Mouse (Mus musculus) urinary bladder, postnatal 4 days (tissue): ENCODE results near the gene Snd1.
A peak's percentile ranks its signal among the peaks of the same experiment; 100 is the strongest.

ENCODE experiments used
- DNase-seq, 2 experiments: peaks; one replicate each; pipeline ENCODE4 v3.0.0; 2021 to 2022; ENCODE audit warnings: low spot score in 2 of 2

The Snd1 gene

DNA sequence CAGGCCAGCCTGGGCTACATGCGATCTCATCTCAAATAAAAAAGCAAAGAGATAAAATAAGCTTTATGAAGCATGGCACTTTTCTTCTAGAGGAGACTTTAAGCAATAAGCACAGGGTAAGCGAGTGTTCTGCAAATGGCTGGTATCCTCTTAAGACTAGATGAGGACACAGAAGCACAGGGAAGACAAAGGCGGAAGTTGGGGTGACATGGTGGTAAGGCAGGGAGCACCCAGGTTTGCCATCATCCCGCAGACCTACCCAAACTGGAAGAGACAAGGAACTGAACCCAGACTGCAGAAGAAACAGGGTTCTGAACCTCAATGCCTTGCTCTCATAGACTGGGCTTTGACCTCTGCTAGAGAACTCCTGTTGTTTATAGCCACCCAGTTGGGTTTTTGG is 119.8 kb downstream of the Snd1 start:
- DNase-seq = no peak

- DNase-seq = no peak
Observed at GRCm38 (mm10) chr6:28595231-28595630, 120.3 kb downstream of the Snd1 start.

DNA sequence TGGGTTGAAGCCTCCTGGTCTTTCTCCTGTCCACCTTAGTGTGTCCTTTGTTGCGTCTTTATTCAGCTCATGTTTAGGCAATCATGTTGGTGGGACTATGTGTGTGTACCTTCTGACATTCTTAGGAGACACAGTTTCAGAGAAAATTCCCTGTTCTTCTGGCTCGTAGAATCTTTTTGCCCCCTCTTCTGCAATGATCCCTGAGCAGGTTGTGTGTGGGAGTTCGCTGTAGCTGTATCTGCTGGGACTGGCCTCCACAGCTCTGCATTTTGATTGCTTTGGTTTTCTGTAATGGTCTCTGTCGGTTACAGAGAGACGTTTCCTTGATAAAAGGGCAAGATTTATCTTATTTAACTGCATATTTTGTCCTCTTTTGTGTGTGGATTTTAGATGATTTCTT is 122.3 kb downstream of the Snd1 start:
- DNase-seq = no peak

DNA sequence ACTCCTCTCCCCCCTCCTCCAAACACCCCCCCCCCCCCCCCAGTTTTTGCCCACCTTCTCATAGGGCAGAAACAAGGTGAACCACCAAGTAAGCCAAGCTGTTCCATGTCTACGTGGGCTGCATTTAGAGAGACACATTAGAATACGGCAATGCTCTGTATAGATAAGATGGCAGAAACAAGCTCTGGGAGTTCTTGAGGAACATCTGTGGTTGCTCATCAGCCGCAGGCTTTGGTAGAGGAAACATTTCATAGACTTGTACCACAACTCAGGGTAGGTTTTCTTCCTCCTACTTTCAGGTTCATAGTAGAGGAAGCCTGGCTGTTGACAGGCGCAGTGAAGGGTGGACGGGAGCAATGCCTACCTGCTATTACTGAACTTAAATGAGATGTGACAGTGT is 124.2 kb downstream of the Snd1 start:
- DNase-seq = no peak

DNA sequence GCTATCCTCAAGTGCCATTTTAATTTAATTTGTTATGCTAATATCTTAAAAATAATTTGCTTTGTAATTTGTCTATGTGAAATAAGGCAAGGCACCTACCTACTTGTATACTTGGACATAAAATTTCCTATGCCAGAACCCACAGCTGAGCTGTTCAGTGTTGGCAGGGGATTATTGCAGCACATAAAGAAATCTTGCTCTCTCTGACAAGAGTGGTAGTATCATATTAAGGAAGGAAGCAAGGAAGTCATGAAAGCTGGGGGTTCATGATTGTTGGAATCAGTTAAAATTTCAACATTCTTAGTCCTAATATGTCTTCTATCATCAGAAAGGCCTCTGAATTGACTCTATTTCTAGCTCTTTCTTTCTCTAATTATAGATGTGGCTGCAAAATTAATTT is 125.5 kb downstream of the Snd1 start:
- no peak for DNase-seq

DNA sequence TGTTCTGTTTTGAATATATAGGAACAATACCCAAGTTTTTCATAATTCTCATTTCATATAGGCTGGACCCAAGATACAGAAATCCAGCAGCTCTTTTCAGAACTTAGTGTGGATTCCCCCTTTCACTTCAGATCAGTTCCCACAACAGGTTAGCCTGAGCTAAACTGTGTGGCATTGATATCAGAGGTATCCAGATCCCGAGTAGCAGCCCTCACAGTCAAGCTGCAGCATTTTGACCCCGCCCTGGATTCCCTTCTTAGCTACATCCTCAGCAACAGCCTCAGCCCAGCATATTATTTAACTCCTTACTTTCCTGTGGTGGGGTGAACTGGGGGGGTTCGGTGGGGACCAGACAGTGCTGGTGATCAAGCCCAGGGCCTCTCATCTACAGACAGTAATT is 128.5 kb downstream of the Snd1 start:
- no peak for DNase-seq

- no peak for DNase-seq
Observed at GRCm38 (mm10) chr6:28603823-28604222, 128.9 kb downstream of the Snd1 start.

- DNase-seq = no peak
Observed at GRCm38 (mm10) chr6:28609291-28609690, 134.4 kb downstream of the Snd1 start.

GRCm38 (mm10) chr6:28610127-28610526 is 135.2 kb downstream of the Snd1 start:
- no peak for DNase-seq

DNA sequence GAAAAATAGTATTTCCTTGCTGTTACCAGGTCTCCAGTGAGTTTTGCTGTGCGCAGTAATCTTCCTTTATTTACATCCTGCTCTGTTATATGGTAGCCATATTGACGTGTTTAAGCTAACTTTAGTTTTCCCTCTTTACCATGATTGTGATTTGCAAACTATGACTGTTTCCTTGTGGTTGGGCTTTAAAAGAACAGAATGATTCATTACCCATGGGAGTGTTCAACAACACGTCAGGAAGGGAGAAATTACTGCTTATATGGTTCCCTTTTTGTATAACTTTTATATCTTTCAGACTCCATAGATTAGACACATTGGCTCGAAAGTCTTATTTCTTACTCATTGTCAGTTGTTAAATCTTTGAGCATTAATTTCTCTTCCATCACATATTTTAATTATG is 138.5 kb downstream of the Snd1 start:
- no peak for DNase-seq

- DNase-seq = no peak
Observed at GRCm38 (mm10) chr6:28614856-28615255, 139.9 kb downstream of the Snd1 start.

DNA sequence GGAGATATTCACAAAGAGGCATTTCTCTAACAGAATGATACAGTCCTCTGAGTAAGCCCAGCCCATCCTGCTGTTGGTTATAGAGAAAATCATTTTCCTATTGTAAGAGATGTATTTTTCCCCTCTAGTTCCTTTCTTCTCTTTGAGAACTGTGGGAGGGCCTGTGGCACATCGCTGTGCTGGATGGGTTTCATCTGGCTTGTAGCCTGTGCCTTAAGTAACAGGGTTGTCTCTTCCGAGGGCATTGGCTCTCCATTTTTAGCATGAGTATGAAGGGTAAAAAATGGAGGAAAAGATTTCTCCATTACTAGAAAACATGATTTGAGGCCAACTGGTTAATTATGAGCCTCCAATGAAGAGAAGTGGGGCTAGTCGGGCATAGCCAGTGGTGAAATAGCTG is 140.5 kb downstream of the Snd1 start:
- no peak for DNase-seq

- no peak for DNase-seq
Observed at GRCm38 (mm10) chr6:28615966-28616365, 141.0 kb downstream of the Snd1 start.

DNA sequence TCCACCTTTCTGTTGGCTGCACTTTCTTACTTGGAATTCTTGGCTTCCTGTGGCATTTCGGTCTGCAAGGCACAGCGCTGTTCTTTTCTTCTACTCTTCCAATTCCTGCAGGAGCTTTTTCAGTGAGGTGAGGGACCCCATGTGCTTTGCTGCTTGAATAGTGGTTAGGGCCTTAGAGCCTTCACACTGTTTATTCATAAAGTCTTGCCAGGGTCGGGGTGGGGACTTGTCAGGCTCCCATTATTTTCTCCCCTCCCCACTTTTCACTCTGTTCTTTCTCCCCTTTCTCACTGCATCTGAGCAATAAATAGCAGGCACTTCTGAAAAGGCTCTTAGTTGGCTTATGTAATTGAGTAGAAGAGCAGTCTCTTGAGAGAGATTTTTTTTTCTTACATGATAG is 143.4 kb downstream of the Snd1 start:
- no peak for DNase-seq

GRCm38 (mm10) chr6:28618751-28619153 is 143.8 kb downstream of the Snd1 start:
- peak; percentile 46 to 64 for DNase-seq

DNA sequence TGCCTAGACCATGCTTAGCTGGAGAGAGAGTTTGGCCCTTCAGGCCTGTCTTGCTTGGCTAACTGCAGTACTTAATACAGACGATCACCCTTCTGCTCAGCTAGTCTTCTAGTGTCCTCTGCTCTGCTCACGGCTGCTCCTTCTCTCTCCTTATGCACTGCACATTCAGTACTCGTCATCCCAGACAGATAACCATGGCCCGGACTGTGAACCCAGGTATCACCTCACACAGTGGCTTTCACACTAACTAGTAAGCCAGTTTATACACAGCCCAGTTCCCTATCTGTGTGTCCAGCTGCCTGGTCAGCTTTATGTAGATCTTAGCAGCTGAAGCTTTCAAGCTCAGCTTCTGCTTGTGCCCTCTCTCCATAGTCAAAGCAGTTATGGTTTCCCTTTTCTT is 146.5 kb downstream of the Snd1 start:
- DNase-seq = no peak

DNA sequence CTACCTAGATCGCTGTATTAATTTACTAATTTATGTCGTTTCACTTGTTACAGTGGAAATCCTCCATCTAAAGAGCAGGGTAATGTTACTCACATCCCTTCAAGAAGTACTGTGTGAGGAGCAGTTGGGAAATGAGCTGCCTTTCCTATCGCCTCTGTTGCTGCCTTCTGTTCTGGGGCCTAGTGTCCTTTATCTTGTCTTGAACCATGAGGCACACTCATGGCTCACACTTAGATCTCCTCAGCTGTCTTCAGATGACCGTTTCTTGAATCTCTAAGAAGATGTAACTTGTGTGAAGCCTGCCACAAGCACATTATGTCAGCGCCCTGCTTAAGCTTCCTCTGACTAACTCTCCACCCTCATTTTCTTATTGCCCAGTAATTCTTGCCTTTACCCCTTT is 147.0 kb downstream of the Snd1 start:
- no peak for DNase-seq

DNA sequence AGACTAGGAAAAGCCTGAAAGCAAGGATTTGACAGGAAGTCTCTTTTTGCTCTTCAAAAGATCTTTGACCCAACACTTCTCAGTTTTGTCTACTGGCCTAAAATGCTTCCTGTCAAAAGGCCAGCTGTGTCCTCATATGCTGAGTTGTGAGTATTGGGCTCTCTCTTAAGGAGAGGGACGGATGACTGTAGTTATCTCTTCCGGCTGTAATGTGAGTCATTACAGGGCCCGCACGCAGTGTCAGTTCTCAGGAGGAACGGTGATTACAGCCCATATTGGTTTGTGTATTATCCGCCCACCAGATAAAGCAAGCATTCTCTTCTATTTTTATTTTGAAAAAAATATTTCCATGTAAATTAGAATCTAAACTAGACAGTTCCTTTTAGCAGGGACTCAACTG is 147.6 kb downstream of the Snd1 start:
- DNase-seq = no peak

DNA sequence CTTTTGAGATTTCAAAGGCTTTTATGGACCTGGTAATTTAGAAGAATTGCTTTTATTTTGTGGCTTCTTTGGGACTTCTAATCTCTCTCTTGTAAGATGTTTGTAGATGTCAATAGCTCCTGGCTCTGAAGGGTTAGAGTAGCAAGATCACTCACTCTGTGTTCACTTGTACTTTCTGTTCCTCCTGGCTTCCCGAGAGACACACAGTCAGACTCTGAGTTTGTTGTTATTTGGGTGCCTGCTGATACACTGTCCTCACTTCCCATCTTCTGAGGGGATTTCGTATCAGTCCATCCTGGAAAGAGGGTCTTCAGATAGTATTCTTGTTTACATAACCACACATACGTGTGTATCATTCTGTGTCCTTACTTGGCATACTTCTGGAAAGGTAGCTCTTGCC is 148.0 kb downstream of the Snd1 start:
- DNase-seq = no peak

DNA sequence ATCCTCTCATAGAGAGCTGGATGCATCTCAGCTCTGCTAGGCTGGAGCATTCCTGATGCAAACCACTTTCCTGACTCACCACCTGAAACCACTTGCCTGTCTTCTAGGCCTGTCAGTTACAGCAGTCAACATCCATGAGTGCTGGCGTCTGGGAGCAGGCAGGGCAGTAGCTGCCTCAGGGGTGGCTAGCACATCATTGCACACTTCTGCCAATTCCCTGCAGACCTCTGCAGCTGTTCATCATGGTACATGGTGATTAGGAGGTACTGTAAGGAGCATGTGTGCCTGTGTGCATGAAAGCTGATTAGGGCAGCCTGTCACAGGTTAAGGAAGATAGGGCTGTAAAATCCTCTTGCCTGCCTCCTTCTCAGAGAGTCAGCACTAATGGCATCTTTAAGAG is 153.5 kb downstream of the Snd1 start:
- no peak for DNase-seq

DNA sequence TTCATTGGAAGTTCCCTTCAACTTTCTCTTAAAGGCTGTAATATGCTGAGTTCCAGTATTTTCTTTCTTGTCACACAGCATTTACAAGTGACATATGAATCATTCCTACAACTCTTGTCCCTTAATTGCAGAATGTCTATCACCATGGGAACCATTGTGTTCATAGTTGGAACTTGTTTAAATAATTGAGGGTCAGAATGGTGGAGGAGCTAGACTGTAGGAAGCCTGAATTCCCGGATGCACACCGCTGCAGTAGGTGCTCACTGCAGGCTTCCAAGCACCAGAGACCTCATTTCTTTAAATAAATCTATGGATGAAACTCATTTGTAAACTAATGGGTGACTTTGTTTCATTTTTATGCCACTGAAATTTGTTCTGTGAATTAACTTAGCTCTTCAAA is 154.9 kb downstream of the Snd1 start:
- no peak for DNase-seq

DNA sequence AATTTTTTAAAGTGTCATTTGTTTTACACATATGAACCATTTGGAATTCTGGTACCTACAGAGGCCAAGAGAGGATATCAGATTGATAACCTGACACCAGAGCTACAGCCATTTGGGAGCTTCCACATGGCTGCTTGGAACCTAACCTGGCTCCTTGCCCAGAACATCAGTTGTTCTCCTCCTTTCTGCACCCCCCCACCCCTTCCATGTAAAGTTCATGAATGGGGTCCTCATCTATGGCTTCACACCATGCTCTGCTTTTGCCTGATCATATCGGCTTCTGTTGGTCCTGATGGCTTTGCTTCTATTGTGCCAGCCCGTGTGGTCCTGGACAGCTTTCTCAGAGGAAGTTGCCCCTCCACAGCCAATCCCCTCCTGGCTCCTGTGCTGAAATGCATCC is 156.0 kb downstream of the Snd1 start:
- no peak for DNase-seq

DNA sequence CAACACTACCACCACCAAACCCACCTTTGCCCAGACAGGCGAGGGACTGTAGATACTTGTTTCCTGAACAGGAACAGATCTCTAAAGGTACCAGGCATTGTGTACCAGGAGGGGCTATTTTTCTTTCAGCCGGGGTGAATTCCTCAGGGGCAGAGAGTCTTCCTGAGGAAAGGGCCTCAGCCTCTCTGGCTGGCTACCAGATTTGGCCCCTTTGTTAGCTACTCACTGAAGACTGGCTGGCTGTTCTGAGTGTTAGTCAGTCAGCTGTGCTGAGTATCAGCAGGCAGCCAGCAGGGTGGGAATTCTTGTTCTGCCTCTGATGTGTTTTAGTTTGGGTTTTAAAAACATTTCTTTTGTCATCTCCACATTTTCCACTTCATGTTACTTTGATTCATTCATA is 158.2 kb downstream of the Snd1 start:
- DNase-seq = no peak

DNA sequence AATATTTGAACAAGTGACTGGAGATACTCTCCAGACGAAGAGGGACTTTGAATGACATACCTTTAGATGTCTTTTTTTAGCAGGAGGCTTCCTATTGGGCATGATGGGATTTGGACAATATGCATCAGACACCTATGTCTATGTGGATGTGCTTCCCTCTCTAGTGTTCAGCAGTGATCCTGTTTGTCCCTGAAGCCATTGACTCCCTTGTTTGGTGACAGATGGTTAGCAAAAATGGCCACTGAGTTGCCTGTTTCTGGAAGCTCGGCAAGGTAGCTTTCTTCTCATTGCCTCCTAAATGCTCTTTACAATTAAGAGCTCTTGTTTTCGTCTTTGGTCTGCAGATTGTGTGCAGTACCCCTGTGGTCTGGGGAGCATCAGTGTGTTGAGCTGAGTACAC is 158.7 kb downstream of the Snd1 start:
- DNase-seq = no peak

- DNase-seq = no peak
Observed at GRCm38 (mm10) chr6:28635092-28635491, 160.2 kb downstream of the Snd1 start.
